In genomic region chr4:83396346-83396745, GRCm38 (mm10) we compare ENCODE assay signal across 10 mouse cellular contexts. TPM values are rescaled to one million over a fixed set of nuclear protein-coding genes. Genes with fewer than 3 reads are reported as not detected.
DNase-seq lines count a peak whose midpoint lies in the region; ATAC-seq and TF ChIP-seq lines count a peak whose summit lies in the region.
"Had no signal": no experiment of that assay in that cellular context is flagged by ENCODE, and none has a peak within 500 bp of the region (broad histone marks: within the 10 kb centered on the region; RNA-seq: fewer than 3 reads in every experiment).

No protein-coding gene starts in this region.

- H3K4me3 ChIP-seq in liver, adult 2 months (ENCODE audit: insufficient read depth, low read depth, low read length): no peak overlapping the region
- H3K4me3 ChIP-seq in liver, embryonic 11.5 days (ENCODE audit: low read depth, low read length): no peak overlapping the region
- H3K4me3 ChIP-seq in kidney, embryonic 15.5 days (replicated peaks): no peak overlapping the region
- H3K4me3 ChIP-seq: forebrain, embryonic 13.5 days; liver, embryonic 13.5 days had no signal

- no peaks in the 10 kb centered on the region for H3K36me3 ChIP-seq in liver, adult 2 months (ENCODE audit: control insufficient read depth, insufficient read depth, low read length)
- no peaks in the 10 kb centered on the region for H3K36me3 ChIP-seq in liver, embryonic 11.5 days (ENCODE audit: control insufficient read depth, insufficient read depth, low read length)
- H3K36me3 ChIP-seq in kidney, embryonic 15.5 days: no peaks in the 10 kb centered on the region
- H3K36me3 ChIP-seq: liver, embryonic 13.5 days had no signal

- no peaks in the 10 kb centered on the region for H3K9me3 ChIP-seq in liver, embryonic 11.5 days (ENCODE audit: control insufficient read depth, low read length)
- no peaks in the 10 kb centered on the region for H3K9me3 ChIP-seq in kidney, embryonic 15.5 days (replicated peaks)
- H3K9me3 ChIP-seq: forebrain, embryonic 13.5 days; liver, embryonic 13.5 days had no signal

- WGBS in liver, adult 2 months: 66% methylated on average over 4 of the region's 4 CpGs
- 84% methylated on average over 4 of the region's 4 CpGs for WGBS in liver, embryonic 11.5 days
- WGBS in kidney, embryonic 15.5 days: 96% methylated on average over 4 of the region's 4 CpGs

- no peaks in the 10 kb centered on the region for H3K79me2 ChIP-seq in liver, adult 2 months (ENCODE audit: control insufficient read depth, insufficient read depth, low read length)

- no peak for TF ChIP-seq POLR2A in liver, adult 2 months (IDR thresholded peaks at IDR 0.05; ENCODE audit: extremely low read depth, insufficient read depth, low read length)

- no peak overlapping the region for H3K4me2 ChIP-seq in liver, embryonic 11.5 days
- no peak overlapping the region for H3K4me2 ChIP-seq in kidney, embryonic 15.5 days
- H3K4me2 ChIP-seq: forebrain, embryonic 13.5 days; hindbrain, embryonic 14.5 days; liver, embryonic 13.5 days had no signal

- TF ChIP-seq CTCF in liver, adult 2 months (IDR thresholded peaks at IDR 0.05; ENCODE audit: low read depth, low read length): no peak

- no peaks in the 10 kb centered on the region for H3K4me1 ChIP-seq in liver, adult 2 months (ENCODE audit: control insufficient read depth, insufficient read depth, low read length)
- H3K4me1 ChIP-seq in liver, embryonic 11.5 days (replicated peaks; ENCODE audit: control insufficient read depth, insufficient read depth, low read length): 0 out of 2 replicates have a peak, but pooled peaks cover 2% of the 10 kb centered on the region
- no peaks in the 10 kb centered on the region for H3K4me1 ChIP-seq in kidney, embryonic 15.5 days
- H3K4me1 ChIP-seq: forebrain, embryonic 13.5 days had no signal

- no peak overlapping the region for H3K27ac ChIP-seq in liver, adult 2 months (replicated peaks; ENCODE audit: insufficient read depth, low read depth, low read length)
- H3K27ac ChIP-seq in liver, embryonic 11.5 days (ENCODE audit: low read depth, low read length): no peak overlapping the region
- no peak overlapping the region for H3K27ac ChIP-seq in kidney, embryonic 15.5 days
- H3K27ac ChIP-seq: forebrain, embryonic 13.5 days; hindbrain, embryonic 14.5 days; liver, embryonic 13.5 days had no signal

- peak; percentile 70 for DNase-seq in liver, adult 2 months (ENCODE audit: extremely low read depth, low read depth, low spot score)
- no peak for DNase-seq in liver, embryonic 11.5 days (ENCODE audit: low spot score)
- DNase-seq in adrenal gland, postnatal 36 days: peak; percentile 66 to 68
- peak; percentile 69 to 73 for DNase-seq in heart, postnatal 14 days
- peak; percentile 38 for DNase-seq in ovary, postnatal 14 days (ENCODE audit: low spot score)
- no peak for DNase-seq in thymus, postnatal 10 days (ENCODE audit: low spot score in 2 of 2)
- DNase-seq: liver, embryonic 13.5 days had no signal

- H3K27me3 ChIP-seq in liver, adult 2 months (ENCODE audit: control insufficient read depth, insufficient read depth, low read length): no peaks in the 10 kb centered on the region
- no peaks in the 10 kb centered on the region for H3K27me3 ChIP-seq in liver, embryonic 11.5 days (replicated peaks; ENCODE audit: control insufficient read depth, insufficient read depth, low read length)
- no peaks in the 10 kb centered on the region for H3K27me3 ChIP-seq in kidney, embryonic 15.5 days
- H3K27me3 ChIP-seq: forebrain, embryonic 13.5 days; liver, embryonic 13.5 days had no signal

- no peak for ATAC-seq in liver, embryonic 11.5 days (replicated peaks; ENCODE audit: low FRiP score)
- ATAC-seq in kidney, embryonic 15.5 days (replicated peaks; ENCODE audit: low FRiP score): no peak
- ATAC-seq: forebrain, embryonic 13.5 days had no signal

- H3K9ac ChIP-seq in liver, adult 2 months (ENCODE audit: low read depth, low read length): no peak overlapping the region
- no peak overlapping the region for H3K9ac ChIP-seq in liver, embryonic 11.5 days (ENCODE audit: low read depth, low read length)
- H3K9ac ChIP-seq in kidney, embryonic 15.5 days: no peak overlapping the region
- H3K9ac ChIP-seq: forebrain, embryonic 13.5 days; hindbrain, embryonic 14.5 days; liver, embryonic 13.5 days had no signal

- intact Hi-C loops in heart, postnatal 14 days (cut with DNase I): no loop called here

RNA-seq across cellular contexts. Expression of gene Snapc3, which starts 21.2 kb away (rescaled TPM):
- total RNA-seq in liver, adult 2 months (2014; rRNA removed): 11.1 and 11.5 TPM in 2 replicates
- 4.2 and 5.2 TPM in 2 replicates for polyA plus RNA-seq in liver, adult 2 months (2012; rRNA removed)
- polyA plus RNA-seq in liver, embryonic 11.5 days (2014; fragmentation: Nextera tagmentation; extraction: Ambion mirVana): 31.1 and 32.8 TPM in 2 replicates
- total RNA-seq in adrenal gland, postnatal 36 days (2021): 10 to 100 TPM; 18.7 to 21.5 TPM
- 10 to 100 TPM; 21.1 to 22.5 TPM for total RNA-seq in heart, postnatal 14 days (2021)
- 43.2 TPM in 2 replicates for polyA plus RNA-seq in kidney, embryonic 15.5 days (2015; fragmentation: Nextera tagmentation; extraction: Ambion mirVana)

Comparison
In these comparisons a context has a peak if more than half of its experiments do, and no peak if none do; other contexts are left out.
1. DNase-seq: peak in liver, adult 2 months (single experiment), adrenal gland, postnatal 36 days (2 of 2), heart, postnatal 14 days (2 of 2) and ovary, postnatal 14 days (single experiment); none in liver, embryonic 11.5 days (single experiment) and thymus, postnatal 10 days (0 of 2).